Mouse (Mus musculus) bone marrow, adult 2 months (tissue): Measurements from ENCODE around the gene Creld1. TPM values are rescaled to one million over a fixed set of nuclear protein-coding genes. Genes with fewer than 3 reads are reported as not detected.

Experiments used
- H3K27ac ChIP-seq: fragments of 200-500 bp; 2 replicates; pipeline ENCODE4 v1.5.1; 2012; ENCODE audit warnings: low read depth, mild to moderate bottlenecking, control low read depth, inconsistent platforms, low read length; ENCODE audit not compliant: control insufficient read depth, poor library complexity, insufficient read depth
- H3K4me1 ChIP-seq: fragments of 200-500 bp; 2 replicates; pipeline ENCODE4 v1.6.1; 2011; ENCODE audit warnings: low read length; ENCODE audit not compliant: control insufficient read depth, insufficient read depth
- H3K4me3 ChIP-seq: fragments of 200-500 bp; replicated peaks from 2 replicates; pipeline ENCODE3; 2011; ENCODE audit warnings: mild to moderate bottlenecking, low read depth, low read length, control low read depth; ENCODE audit not compliant: control insufficient read depth
- CTCF ChIP-seq: fragments of 200-500 bp; IDR thresholded peaks from 2 replicates; pipeline ENCODE4 v1.5.1; 2011; ENCODE audit warnings: low read length, control low read depth; ENCODE audit not compliant: control insufficient read depth, insufficient read depth
- POLR2A ChIP-seq: fragments of 200-500 bp; IDR thresholded peaks from 2 replicates; pipeline ENCODE4 v1.6.1; 2011; ENCODE audit warnings: low read depth, mild to moderate bottlenecking, control low read depth, low read length, borderline replicate concordance; ENCODE audit not compliant: control insufficient read depth
- WGBS: fragments of 180-500 bp; shearing (Covaris S2); methylation state at CpG from one replicate; pipeline ENCODE4 v1.1.7; 2018; 5-methylcytosine and 5-hydroxymethylcytosine counted together
- polyA plus RNA-seq: library from polyadenylated mRNA; stranded (reverse); fragments of >200 nt; gene quantifications from 2 replicates; pipeline ENCODE4 v1.2.4, GENCODE M21; 2011; ENCODE audit warnings: low replicate concordance; ENCODE audit not compliant: missing spikeins, insufficient read depth, insufficient read length

Gene Creld1
- polyA plus RNA-seq, 1 experiment = 13.4 TPM

- H3K4me3 ChIP-seq = no peak overlapping the region
- TF ChIP-seq CTCF (no peak), POLR2A (no peak)
- H3K27ac ChIP-seq = no peak overlapping the region
- WGBS = 88% methylated on average over 24 of the region's 24 CpGs
- H3K4me1 ChIP-seq = no peaks in the 10 kb centered on the region; the same call in 1 of the 2 replicates
Observed at GRCm38 (mm10) chr6:113492101-113492864, 9.2 kb downstream of the Creld1 start.

- peak overlapping the region; percentile 83 for H3K27ac ChIP-seq
Observed at GRCm38 (mm10) chr6:113494258-113494788, 11.2 kb downstream of the Creld1 start.

GRCm38 (mm10) chr6:113495071-113495675 is 12.1 kb downstream of the Creld1 start:
- Histone ChIP-seq H3K4me1 (no peaks in the 10 kb centered on the region), H3K27ac (peak overlapping the region; percentile 47; the same call in 1 of the 2 replicates), H3K4me3 (peak overlapping the region; percentile 67)
- no peak for TF ChIP-seq POLR2A
- no peak for TF ChIP-seq CTCF
- WGBS = 58% methylated on average over 28 of the region's 28 CpGs

More at GRCm38 (mm10) chr6:113494258-113494788, 11.2 kb downstream of the Creld1 start:
- TF ChIP-seq CTCF (peak; percentile 90), POLR2A (no peak; the same call in 1 of the 2 replicates)
- Histone ChIP-seq H3K4me3 (peak overlapping the region; percentile 67), H3K4me1 (no peaks in the 10 kb centered on the region)
- WGBS = 2% methylated on average over 54 of the region's 54 CpGs

- H3K4me1 ChIP-seq = no peaks in the 10 kb centered on the region
- H3K27ac ChIP-seq = no peak overlapping the region
- no peak for TF ChIP-seq POLR2A
- TF ChIP-seq CTCF = no peak
- 23% methylated on average over 6 of the region's 6 CpGs for WGBS
- H3K4me3 ChIP-seq = no peak overlapping the region
Observed at GRCm38 (mm10) chr6:113499346-113499745, 16.2 kb downstream of the Creld1 start.

- H3K4me1 ChIP-seq = no peaks in the 10 kb centered on the region
- H3K27ac ChIP-seq = no peak within 1 kb of the TSS
- no peak for TF ChIP-seq CTCF
- no peak for TF ChIP-seq POLR2A
- no peak within 1 kb of the TSS for H3K4me3 ChIP-seq
- whole genome bisulfite sequencing = 28% methylated on average over 32 of the region's 32 CpGs
Observed at GRCm38 (mm10) chr6:113501388-113502084, 18.4 kb downstream of the Creld1 start, which contains the start of gene Prrt3. TSS of gene Prrt3 (minus strand) at chr6:113501931.

GRCm38 (mm10) chr6:113502801-113503200 is 19.7 kb downstream of the Creld1 start:
- no peak overlapping the region for H3K27ac ChIP-seq
- no peaks in the 10 kb centered on the region for H3K4me1 ChIP-seq
- WGBS = 79% methylated on average over 2 of the region's 2 CpGs
- no peak for TF ChIP-seq POLR2A
- no peak overlapping the region for H3K4me3 ChIP-seq

- no peak overlapping the region for H3K27ac ChIP-seq
- H3K4me3 ChIP-seq = no peak overlapping the region
- TF ChIP-seq CTCF (no peak), POLR2A (no peak)
- no peaks in the 10 kb centered on the region for H3K4me1 ChIP-seq
- WGBS = 84% methylated on average over 1 of the region's 1 CpGs
Observed at GRCm38 (mm10) chr6:113505689-113506088, 22.6 kb downstream of the Creld1 start.

GRCm38 (mm10) chr6:113507130-113507529 is 24.0 kb downstream of the Creld1 start:
- Histone ChIP-seq H3K4me3 (no peak overlapping the region), H3K4me1 (no peaks in the 10 kb centered on the region), H3K27ac (no peak overlapping the region)
- no peak for TF ChIP-seq CTCF
- no peak for TF ChIP-seq POLR2A
